Comparison of ENCODE assay signal across 10 mouse cellular contexts in the genomic region with DNA sequence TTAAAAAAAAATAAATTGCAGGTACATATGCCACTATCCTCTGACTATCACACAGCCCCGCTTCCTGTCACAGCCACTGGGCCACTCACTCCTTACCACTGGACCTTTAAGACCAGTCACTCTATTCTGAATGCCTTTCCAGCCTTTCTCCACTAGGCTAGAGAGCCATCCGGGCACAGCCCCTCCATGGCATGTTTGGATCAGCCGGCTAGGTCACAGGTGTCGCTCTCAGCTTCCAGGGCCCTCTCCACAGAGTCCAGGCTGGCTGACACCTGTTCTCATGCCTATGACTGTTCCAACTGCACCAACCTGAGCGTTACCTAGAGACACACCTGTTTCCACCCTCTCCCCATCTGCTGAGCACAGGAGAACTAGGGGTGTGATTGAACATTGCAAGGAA. TPM values are rescaled to one million over a fixed set of nuclear protein-coding genes. Genes with fewer than 3 reads are reported as not detected.
DNase-seq lines count a peak whose midpoint lies in the region; ATAC-seq and TF ChIP-seq lines count a peak whose summit lies in the region.
"Had no signal": no experiment of that assay in that cellular context is flagged by ENCODE, and none has a peak within 500 bp of the region (broad histone marks: within the 10 kb centered on the region; RNA-seq: fewer than 3 reads in every experiment).

No protein-coding gene starts in this region.

- H3K4me3 ChIP-seq in lung, adult 2 months (replicated peaks; ENCODE audit: extremely low read depth, low read depth, low read length): peak overlapping the region; percentile 56
- H3K4me3 ChIP-seq in limb, embryonic 13.5 days: peak overlapping the region; percentile 38
- peak overlapping the region; percentile 59 for H3K4me3 ChIP-seq in stomach, embryonic 16.5 days (replicated peaks; ENCODE audit: low read length)
- H3K4me3 ChIP-seq: gastrocnemius, adult 2 months had no signal

- H3K4me1 ChIP-seq in lung, adult 2 months (ENCODE audit: control insufficient read depth, insufficient read depth, low read length): no peaks in the 10 kb centered on the region
- H3K4me1 ChIP-seq in limb, embryonic 13.5 days: peaks cover 12% of the 10 kb centered on the region
- H3K4me1 ChIP-seq in stomach, embryonic 16.5 days (ENCODE audit: control insufficient read depth, insufficient read depth, low read length): peaks cover 21% of the 10 kb centered on the region

- H3K9ac ChIP-seq in limb, embryonic 13.5 days: peak overlapping the region; percentile 54; the same call in 1 of the 2 replicates
- peak overlapping the region; percentile 75 for H3K9ac ChIP-seq in stomach, embryonic 16.5 days (ENCODE audit: low read length)

- peak; percentile 48 for DNase-seq in cerebellum, adult 9-11 months
- DNase-seq in lung, adult 2 months: peak; percentile 36
- no peak for DNase-seq in lung, postnatal 14 days
- no peak for DNase-seq in right cerebral cortex, postnatal 4 days
- no peak for DNase-seq in left cerebral cortex, adult 11 months (ENCODE audit: low spot score)
- DNase-seq: gastrocnemius, adult 2 months; thymus, postnatal 4 days had no signal

- H3K27ac ChIP-seq in limb, embryonic 13.5 days: no peak overlapping the region
- peak overlapping the region; percentile 89 for H3K27ac ChIP-seq in stomach, embryonic 16.5 days (ENCODE audit: low read length)
- H3K27ac ChIP-seq: gastrocnemius, adult 2 months had no signal

- no peaks in the 10 kb centered on the region for H3K9me3 ChIP-seq in limb, embryonic 13.5 days
- no peaks in the 10 kb centered on the region for H3K9me3 ChIP-seq in stomach, embryonic 16.5 days (replicated peaks; ENCODE audit: control insufficient read depth, low read length)

- TF ChIP-seq POLR2A in lung, adult 2 months (IDR thresholded peaks at IDR 0.05; ENCODE audit: borderline replicate concordance, extremely low read depth, low read depth, low read length): peak; percentile 31; the same call in 1 of the 2 replicates

- ATAC-seq in cerebellum, adult (ENCODE audit: insufficient number of reproducible peaks, low FRiP score, low TSS enrichment): no peak
- no peak for ATAC-seq in limb, embryonic 13.5 days (ENCODE audit: low FRiP score, low read depth)
- ATAC-seq in stomach, embryonic 16.5 days (ENCODE audit: insufficient read depth, low FRiP score): no peak

- TF ChIP-seq CTCF in lung, adult 2 months (IDR thresholded peaks at IDR 0.05; ENCODE audit: insufficient read depth, low read length): 0 out of 2 replicates have a peak, but pooled peaks have one; percentile 5

- H3K27me3 ChIP-seq in limb, embryonic 13.5 days: peaks cover 34% of the 10 kb centered on the region
- no peaks in the 10 kb centered on the region for H3K27me3 ChIP-seq in stomach, embryonic 16.5 days (ENCODE audit: control insufficient read depth, insufficient read depth, low read length)

- H3K36me3 ChIP-seq in limb, embryonic 13.5 days: peaks cover 33% of the 10 kb centered on the region
- peaks cover 6% of the 10 kb centered on the region for H3K36me3 ChIP-seq in stomach, embryonic 16.5 days (ENCODE audit: control insufficient read depth, insufficient read depth, low read length)

- 40% methylated on average over 5 of the region's 5 CpGs for WGBS in lung, adult 2 months
- WGBS in limb, embryonic 13.5 days: 40% methylated on average over 5 of the region's 5 CpGs
- WGBS in stomach, embryonic 16.5 days: 37% methylated on average over 5 of the region's 5 CpGs

- H3K4me2 ChIP-seq in limb, embryonic 13.5 days (replicated peaks): peak overlapping the region; percentile 56
- H3K4me2 ChIP-seq in stomach, embryonic 16.5 days (ENCODE audit: low read depth, low read length): peak overlapping the region; percentile 43

RNA-seq across cellular contexts. Expression of gene Prss8, which starts 1.3 kb away (rescaled TPM):
- polyA plus RNA-seq in lung, adult 2 months (2012; rRNA removed): 157 and 158 TPM in 2 replicates
- polyA plus RNA-seq in limb, embryonic 13.5 days (2015; fragmentation: Nextera tagmentation; extraction: Ambion mirVana): 4.4 and 5.7 TPM in 2 replicates
- 63.8 and 78.8 TPM in 2 replicates for polyA plus RNA-seq in stomach, embryonic 16.5 days (2015; fragmentation: Nextera tagmentation; extraction: Ambion mirVana)

RNA-seq across cellular contexts. Expression of gene Kat8, which starts 16.3 kb away (rescaled TPM):
- polyA plus RNA-seq in lung, adult 2 months (2012; rRNA removed): 10.4 and 12.5 TPM in 2 replicates
- 44.2 and 47.8 TPM in 2 replicates for polyA plus RNA-seq in limb, embryonic 13.5 days (2015; fragmentation: Nextera tagmentation; extraction: Ambion mirVana)
- polyA plus RNA-seq in stomach, embryonic 16.5 days (2015; fragmentation: Nextera tagmentation; extraction: Ambion mirVana): 27.6 and 29.2 TPM in 2 replicates

RNA-seq across cellular contexts. Expression of gene Prss36, which starts 17.9 kb away (rescaled TPM):
- polyA plus RNA-seq in lung, adult 2 months (2012; rRNA removed): 14.6 and 17.5 TPM in 2 replicates
- 9.6 and 11.9 TPM in 2 replicates for polyA plus RNA-seq in limb, embryonic 13.5 days (2015; fragmentation: Nextera tagmentation; extraction: Ambion mirVana)
- 10.7 and 11.7 TPM in 2 replicates for polyA plus RNA-seq in stomach, embryonic 16.5 days (2015; fragmentation: Nextera tagmentation; extraction: Ambion mirVana)

RNA-seq across cellular contexts. Expression of gene Bckdk, which starts 24.7 kb away (rescaled TPM):
- polyA plus RNA-seq in lung, adult 2 months (2012; rRNA removed): 72.7 and 94.7 TPM in 2 replicates
- polyA plus RNA-seq in limb, embryonic 13.5 days (2015; fragmentation: Nextera tagmentation; extraction: Ambion mirVana): 84.9 and 85.3 TPM in 2 replicates
- polyA plus RNA-seq in stomach, embryonic 16.5 days (2015; fragmentation: Nextera tagmentation; extraction: Ambion mirVana): 134 and 148 TPM in 2 replicates

RNA-seq across cellular contexts. Expression of gene Vkorc1, which starts 33.2 kb away (rescaled TPM):
- polyA plus RNA-seq in lung, adult 2 months (2012; rRNA removed): 176 and 201 TPM in 2 replicates
- polyA plus RNA-seq in limb, embryonic 13.5 days (2015; fragmentation: Nextera tagmentation; extraction: Ambion mirVana): 159 and 174 TPM in 2 replicates
- polyA plus RNA-seq in stomach, embryonic 16.5 days (2015; fragmentation: Nextera tagmentation; extraction: Ambion mirVana): 179 and 184 TPM in 2 replicates

Comparison
In these comparisons a context has a peak if more than half of its experiments do, and no peak if none do; other contexts are left out.
1. DNase-seq: peak in cerebellum, adult 9-11 months (single experiment) and lung, adult 2 months (single experiment); none in lung, postnatal 14 days (single experiment), right cerebral cortex, postnatal 4 days (single experiment) and left cerebral cortex, adult 11 months (single experiment).
2. Peak in every context shown above with its lines, with median percentiles within 50 percentile points of each other: H3K4me3 ChIP-seq.